Mouse (Mus musculus) mature B cell (primary cell): ENCODE measurements around the gene Tmem208.

ENCODE experiments used
- in situ Hi-C: fragments of 300-500 bp; cut with MboI; formaldehyde crosslinking; loops from 2 replicates; pipeline ENCODE4 v1.14.3; 2019

The Tmem208 gene

DNA sequence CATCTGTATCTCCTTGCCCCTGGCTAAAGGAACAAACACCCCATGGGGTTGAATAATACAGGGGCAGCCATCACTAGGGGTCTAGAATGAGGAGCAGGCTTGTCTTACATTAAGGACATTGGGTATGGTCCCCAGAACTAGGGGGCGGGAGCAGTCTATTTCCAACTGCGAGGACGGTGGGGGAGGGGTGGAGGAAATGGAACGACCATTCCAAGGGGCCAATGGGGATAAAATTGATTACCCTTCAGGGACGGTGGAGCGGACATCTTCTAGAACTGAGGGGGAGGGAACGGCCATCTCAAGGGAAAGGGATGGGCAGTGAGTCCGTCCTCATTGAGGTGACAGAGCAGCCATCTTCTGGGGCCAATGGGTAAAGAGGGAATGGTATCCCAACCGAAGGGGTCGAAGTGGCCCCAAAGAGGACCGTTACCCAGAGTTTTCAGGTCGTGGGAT lies 487 bp upstream of the Tmem208 start:
- in situ Hi-C loops, result no loop called here

GRCm38 (mm10) chr8:105326968-105327367 lies 814 bp downstream of the Tmem208 start:
- in situ Hi-C loops, result no loop called here

- in situ Hi-C loops, result no loop called here
Measured at GRCm38 (mm10) chr8:105330325-105330724, 4.2 kb downstream of the Tmem208 start.

GRCm38 (mm10) chr8:105331469-105331868 lies 5.3 kb downstream of the Tmem208 start:
- in situ Hi-C loops, result no loop called here

GRCm38 (mm10) chr8:105331931-105332330 lies 5.8 kb downstream of the Tmem208 start:
- in situ Hi-C loops, result no loop called here

GRCm38 (mm10) chr8:105332523-105332922 lies 6.4 kb downstream of the Tmem208 start:
- in situ Hi-C loops, result no loop called here

DNA sequence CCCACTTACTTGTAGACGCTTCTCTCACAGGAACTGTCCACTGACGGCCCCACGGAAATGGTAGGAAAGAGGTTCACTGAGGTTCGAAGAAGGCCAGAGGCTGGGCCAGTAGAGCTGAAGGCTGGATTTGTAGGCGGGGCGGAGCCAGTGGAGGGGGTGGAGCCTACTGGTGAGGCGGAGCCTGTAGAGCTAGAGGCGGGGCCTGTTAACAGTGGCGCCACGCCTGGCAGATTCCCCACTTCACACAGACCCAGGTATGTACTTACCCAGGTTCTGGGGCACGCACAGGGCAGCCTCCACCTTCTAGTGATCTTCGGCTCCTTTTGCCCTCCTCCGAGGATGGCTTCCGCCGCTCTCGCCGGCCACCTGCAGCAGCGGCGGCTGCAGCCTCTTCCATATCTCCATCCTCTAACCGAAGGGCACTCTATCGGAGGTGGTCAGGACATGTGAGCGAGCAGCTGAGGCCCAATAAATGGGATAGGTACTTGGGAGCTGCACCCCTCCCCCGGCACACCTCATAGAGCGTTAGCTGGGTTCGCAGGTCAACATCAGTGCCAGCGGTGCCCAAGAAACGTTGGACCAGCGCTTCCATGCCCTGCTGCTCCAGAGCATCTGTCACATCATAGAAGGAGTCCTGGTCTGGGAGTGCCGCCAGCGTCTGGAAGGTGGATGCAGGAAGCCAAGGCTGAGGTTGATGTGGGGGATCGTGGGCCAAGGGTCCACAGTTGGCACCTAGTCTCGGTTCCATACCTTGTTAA lies 10.4 kb downstream of the Tmem208 start:
- in situ Hi-C loops, result no loop called here

DNA sequence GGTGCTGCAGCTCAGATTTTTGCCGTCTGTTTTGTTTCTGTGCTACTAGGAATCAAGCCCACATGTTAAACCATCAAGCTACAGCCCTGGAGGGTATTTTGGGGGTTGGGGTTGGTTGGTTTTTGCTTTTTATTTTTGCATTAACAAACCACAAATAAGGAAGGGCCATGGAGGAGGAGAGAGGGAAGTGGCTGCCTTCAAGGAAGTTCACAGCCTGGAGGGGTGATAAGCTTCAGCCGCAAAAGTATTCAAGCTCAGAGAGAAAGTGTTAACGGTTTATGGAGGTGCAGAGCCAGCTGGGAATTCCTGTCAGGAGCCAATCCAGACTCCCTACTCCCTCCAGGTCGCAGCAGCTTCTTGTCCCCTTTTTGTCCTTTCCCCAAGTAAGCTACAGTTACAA lies 12.8 kb downstream of the Tmem208 start:
- in situ Hi-C loops, result no loop called here

DNA sequence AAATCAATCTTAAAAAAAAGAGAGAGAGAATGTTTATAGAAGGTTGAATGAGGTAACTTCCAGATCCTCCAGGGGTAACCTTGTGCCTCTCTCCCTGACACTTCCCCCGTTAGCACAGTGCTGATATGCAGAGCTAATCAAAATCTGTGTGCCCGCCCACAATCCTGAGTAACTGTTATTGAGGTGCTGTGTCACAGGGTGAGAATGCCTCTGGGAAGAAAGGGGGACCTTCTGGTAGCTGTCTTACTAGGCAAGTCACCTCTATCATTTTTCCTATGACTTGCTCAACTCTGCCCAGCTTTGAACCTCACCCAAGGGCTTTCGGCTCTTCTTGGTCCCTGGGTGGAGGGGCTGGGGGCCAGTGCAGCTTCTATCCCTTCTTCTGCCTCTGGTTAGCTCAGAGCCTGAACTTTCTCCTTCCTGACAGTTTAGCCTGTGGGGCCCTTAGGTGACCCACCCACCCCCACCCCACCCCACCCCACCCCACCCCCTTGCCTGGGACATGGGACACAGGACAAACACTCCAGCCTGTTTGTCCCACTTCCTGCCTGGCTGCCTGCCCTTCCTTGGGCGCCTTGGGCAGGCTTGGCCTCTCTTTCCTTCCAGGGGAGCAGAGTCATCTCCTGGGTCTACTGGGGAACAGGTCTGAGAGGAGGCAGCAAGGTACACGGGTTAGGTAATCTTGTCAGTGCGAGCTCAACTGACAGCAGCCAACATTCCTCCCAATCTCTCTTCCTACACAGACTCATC lies 13.9 kb downstream of the Tmem208 start:
- in situ Hi-C loops, result no loop called here

DNA sequence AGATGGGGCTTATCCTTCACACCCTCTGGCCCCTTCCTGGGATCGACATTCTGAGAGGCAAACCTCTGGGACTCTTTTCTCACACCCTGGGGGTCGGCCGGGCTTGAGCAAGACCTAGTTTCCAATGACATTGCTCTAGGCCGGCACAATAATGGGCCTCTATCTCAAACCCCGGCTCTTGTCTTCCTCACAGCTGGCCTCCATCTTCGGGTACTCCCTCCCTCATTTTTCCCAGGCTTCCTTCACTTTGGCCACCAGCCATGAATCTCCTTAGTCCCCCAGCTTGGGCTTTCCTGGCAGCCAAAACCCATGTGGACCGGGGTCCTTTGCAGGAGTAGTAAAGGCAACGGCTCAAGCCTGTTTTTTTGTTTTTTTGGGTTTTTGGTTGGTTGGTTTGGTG lies 15.2 kb downstream of the Tmem208 start:
- in situ Hi-C loops, result no loop called here

- in situ Hi-C loops, result no loop called here
Measured at GRCm38 (mm10) chr8:105342768-105343167, 16.6 kb downstream of the Tmem208 start.

DNA sequence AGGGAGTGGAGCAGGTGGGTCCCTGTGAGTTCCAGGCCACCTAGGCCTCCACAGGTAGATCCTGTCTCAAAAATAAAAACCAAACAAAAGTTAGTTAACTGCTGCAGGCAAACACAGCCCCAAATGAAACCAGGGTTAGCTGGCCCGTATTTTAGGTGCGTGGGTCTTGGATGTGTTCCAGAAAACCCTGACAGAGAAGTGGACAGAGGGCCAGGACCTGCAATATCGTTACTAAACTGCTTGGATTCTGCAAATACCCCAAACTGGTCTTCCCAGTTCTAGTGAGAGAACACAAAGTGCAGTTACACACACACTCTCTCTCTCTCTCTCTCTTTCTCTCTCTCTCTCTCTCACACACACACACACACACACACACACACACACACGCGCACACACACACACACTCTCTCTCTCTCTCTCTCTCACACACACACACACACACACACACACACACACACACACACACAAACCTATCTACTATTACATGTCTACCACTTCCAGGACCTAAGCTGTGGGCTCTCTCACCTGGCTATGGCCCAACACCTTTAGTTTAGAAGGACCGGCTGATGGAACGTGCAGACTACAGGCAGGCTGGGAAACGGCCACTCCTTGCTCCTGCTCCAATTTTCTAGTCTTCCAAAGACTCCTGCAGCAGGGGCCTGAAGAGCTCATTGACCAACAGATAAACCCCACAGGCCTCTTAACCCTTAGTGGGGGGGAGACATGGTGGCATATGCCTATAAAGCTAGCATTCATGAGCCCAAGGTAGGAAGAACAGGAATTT lies 17.8 kb downstream of the Tmem208 start:
- in situ Hi-C loops, result no loop called here

DNA sequence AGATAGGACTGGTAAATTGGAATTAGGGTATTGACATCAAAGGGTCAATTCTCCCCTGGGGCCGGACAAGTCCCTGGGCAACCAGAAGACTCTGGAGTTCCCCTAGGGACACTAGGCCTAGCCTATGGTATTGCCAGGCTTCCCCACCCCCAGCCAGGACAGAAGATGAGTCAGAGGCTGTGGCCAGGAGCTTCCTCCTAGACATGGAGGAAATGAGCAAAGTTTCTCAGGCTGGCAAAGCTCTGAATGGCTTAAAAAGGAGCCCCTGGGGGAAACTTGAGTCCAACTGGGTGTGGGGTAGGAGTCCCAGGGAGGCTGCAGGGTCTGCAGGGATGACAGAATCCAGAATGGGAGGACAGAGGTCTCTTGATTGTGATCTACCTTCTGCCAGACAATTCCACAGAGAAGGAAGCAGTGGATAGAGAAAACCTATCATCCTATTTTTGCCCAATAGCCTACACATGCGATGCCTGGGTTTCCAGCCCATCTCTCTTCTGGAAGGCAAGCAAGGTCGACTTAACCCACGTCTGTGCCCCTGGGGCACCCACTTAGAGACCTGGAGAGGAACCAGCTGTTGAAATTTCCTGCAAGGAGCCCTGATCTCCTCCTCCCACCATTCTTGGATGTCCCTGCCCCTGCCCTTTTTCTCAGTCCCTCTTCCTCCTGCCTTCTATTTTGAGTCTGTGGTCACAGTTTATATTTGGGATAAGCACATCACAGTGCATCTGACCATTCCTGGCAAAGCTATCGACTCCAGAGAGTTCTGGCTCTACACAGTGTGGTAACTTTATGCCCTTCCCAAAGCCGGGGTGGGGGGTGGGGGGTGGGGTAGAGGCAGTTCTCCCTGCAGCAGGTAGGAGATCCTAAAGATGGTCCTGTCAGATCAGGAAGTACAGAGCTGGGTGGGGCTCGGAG lies 19.2 kb downstream of the Tmem208 start:
- in situ Hi-C loops, result no loop called here

DNA sequence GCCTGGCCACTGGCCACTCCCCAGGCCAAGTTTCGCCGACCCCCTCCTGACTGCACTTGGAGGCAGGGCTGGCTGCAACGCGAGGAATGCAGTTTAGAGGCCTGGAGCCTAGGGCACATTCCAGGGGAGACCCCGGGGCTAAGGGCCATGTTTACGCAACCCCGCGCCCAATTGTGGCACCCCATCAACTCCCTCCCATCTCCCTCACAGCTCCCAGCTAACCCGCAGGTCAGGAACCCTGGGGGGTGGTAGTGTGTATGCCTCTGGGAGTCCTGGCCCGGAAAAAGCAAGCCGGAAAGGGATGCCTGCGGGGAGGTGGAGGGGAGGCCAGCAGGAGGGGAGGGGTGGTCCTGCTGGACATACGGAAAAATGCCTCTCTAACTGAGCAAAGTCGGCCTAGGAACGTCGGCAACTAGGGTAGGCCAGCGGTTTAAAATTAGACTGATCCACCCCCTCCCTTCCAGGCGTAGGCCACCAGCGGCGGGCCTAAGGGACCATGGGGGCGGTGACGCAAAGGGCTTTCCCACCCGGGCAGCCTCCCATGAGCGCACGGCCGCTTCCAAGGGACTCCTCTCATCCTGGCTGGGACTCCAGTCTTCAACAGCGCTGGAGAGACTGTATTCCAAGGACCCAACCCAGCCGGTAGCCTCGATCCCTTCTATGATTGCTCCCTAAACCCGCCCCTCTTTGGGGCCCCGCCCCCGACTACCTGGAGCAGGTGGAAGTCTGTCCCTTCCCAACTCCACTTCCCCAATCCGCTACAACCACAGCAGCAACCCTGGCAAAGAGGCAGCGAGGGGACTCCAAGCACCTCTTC lies 20.7 kb downstream of the Tmem208 start:
- in situ Hi-C loops, result no loop called here

- in situ Hi-C loops, result no loop called here
Measured at GRCm38 (mm10) chr8:105347428-105348221, 21.5 kb downstream of the Tmem208 start, which contains the start of gene Fhod1. Gene Fhod1 (minus strand): TSS chr8:105347953.

- in situ Hi-C loops, result no loop called here
Measured at GRCm38 (mm10) chr8:105348450-105349095, 22.4 kb downstream of the Tmem208 start, which contains the start of gene Slc9a5. Gene Slc9a5 (plus strand): TSS chr8:105348843.

DNA sequence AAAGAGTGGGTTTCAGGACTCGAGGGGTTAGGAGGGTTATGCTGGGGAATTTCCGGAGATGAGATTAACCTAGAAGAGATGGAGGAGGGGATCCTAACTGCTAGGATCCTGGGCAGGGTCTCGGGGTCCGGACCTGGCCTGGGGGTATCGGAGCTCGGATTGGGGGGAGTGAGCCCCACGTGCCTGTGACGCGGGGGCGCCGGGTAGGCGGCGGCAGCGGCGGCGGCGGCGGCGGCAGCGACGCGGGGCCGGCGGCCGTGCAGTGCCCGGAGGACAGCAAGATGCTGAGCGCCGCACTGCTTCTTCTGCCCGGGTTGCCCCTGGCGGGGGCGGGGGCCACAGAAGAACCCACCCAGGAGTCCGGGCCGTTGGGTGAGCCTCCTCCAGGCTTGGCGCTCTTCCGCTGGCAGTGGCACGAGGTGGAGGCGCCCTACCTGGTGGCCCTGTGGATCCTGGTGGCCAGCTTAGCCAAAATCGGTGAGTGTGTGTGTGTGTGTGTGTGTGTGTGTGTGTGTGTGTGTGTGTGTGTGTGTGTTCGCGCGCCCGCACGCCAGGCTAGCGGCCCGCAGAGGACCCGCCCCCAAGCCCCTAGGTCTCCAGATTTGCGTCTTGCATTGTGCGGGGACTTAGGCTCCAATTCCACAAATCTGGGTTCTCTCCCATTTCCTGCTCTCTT lies 23.1 kb downstream of the Tmem208 start:
- in situ Hi-C loops, result no loop called here

- in situ Hi-C loops, result no loop called here
Measured at GRCm38 (mm10) chr8:105350186-105350585, 24.0 kb downstream of the Tmem208 start.
